Mouse (Mus musculus): ENCODE measurements at regions not wholly inside any gene's neighbourhood (a gene's known extent, or its start where the extent isn't known, plus 50 kb on each side); places are given as distances from the start of the nearest gene placed in this dataset.
A peak's percentile ranks its signal among the peaks of the same experiment; 100 is the strongest.

GRCm38 (mm10) chr7:69578958-69579810 lies 787.4 kb downstream of the Nr2f2 start:
- WGBS, result 11% methylated on average over 18 of the region's 18 CpGs
- ATAC-seq (ENCODE audit: low FRiP score) (peak; percentile 89), DNase-seq (ENCODE audit: low spot score, missing footprints) (peak; percentile 93)
- no peak overlapping the region for H3K4me3 ChIP-seq (ENCODE audit: low read depth, low read length)
- no peaks in the 10 kb centered on the region for H3K9me3 ChIP-seq (ENCODE audit: control insufficient read depth, low read length)
- H3K27ac ChIP-seq (ENCODE audit: low read depth, low read length), result peak overlapping the region; percentile 25; the same call in 1 of the 2 replicates
- peaks cover 9% of the 10 kb centered on the region; the same call in 1 of the 2 replicates for H3K27me3 ChIP-seq (ENCODE audit: control insufficient read depth, insufficient read depth, low read length)
- H3K4me1 ChIP-seq (ENCODE audit: control insufficient read depth, insufficient read depth, low read length), result peaks cover 19% of the 10 kb centered on the region
- H3K36me3 ChIP-seq (ENCODE audit: control insufficient read depth, insufficient read depth, low read length), result no peaks in the 10 kb centered on the region
- no peak overlapping the region for H3K9ac ChIP-seq (ENCODE audit: low read length)
- H3K4me2 ChIP-seq, result peak overlapping the region; percentile 24

DNA sequence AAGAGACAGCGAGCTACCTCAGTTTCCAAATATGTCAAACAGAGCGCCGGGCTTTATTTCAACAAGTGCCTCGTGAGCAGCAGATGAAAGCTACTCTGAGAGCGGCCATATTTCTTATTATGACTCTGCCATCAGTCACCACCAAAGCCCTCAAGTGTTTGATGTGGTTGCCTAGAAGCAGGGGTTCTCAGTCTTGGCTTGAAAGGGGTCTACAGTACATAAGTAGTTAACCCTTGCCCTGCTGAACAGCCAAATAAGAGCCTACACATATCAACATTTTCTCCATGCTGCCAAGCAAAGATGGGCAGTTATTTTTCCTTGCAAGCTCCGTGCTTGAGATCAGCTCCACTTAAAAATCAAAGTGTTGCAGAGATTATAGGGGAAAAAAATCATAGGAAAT lies 788.8 kb downstream of the Nr2f2 start:
- 76% methylated on average over 6 of the region's 6 CpGs for WGBS
- Histone ChIP-seq H3K9me3 (ENCODE audit: control insufficient read depth, low read length) (no peaks in the 10 kb centered on the region), H3K4me3 (ENCODE audit: low read depth, low read length) (no peak overlapping the region), H3K4me2 (no peak overlapping the region), H3K4me1 (ENCODE audit: control insufficient read depth, insufficient read depth, low read length) (peaks cover 17% of the 10 kb centered on the region), H3K27ac (ENCODE audit: low read depth, low read length) (no peak overlapping the region), H3K9ac (ENCODE audit: low read length) (no peak overlapping the region), H3K27me3 (ENCODE audit: control insufficient read depth, insufficient read depth, low read length) (peaks cover 9% of the 10 kb centered on the region; the same call in 1 of the 2 replicates), H3K36me3 (ENCODE audit: control insufficient read depth, insufficient read depth, low read length) (no peaks in the 10 kb centered on the region)
- DNase-seq (ENCODE audit: low spot score, missing footprints) (peak; percentile 84), ATAC-seq (ENCODE audit: low FRiP score) (no peak)

DNA sequence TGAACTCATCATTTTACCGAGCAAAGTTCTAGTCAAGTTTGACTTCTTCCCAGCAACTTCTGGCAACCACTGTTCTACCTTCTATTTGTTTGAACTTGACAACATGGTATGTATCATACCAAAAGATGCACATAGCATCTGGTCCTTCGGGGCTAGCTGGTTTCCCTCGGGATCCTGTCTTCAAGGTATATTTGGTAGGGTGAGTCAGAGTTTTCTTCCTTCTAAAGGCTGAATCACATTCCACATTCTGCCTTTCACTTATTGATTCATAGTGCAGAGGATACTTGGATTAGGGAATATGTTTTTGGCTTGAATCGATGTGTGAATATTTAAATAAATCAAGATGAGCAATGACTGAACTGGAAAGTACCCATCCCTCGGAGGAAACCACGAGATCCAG lies 789.9 kb downstream of the Nr2f2 start:
- Histone ChIP-seq H3K36me3 (ENCODE audit: control insufficient read depth, insufficient read depth, low read length) (no peaks in the 10 kb centered on the region), H3K4me2 (no peak overlapping the region), H3K9ac (ENCODE audit: low read length) (no peak overlapping the region), H3K27ac (ENCODE audit: low read depth, low read length) (no peak overlapping the region), H3K27me3 (ENCODE audit: control insufficient read depth, insufficient read depth, low read length) (peaks cover 9% of the 10 kb centered on the region; the same call in 1 of the 2 replicates), H3K4me1 (ENCODE audit: control insufficient read depth, insufficient read depth, low read length) (peaks cover 16% of the 10 kb centered on the region), H3K9me3 (ENCODE audit: control insufficient read depth, low read length) (no peaks in the 10 kb centered on the region), H3K4me3 (ENCODE audit: low read depth, low read length) (no peak overlapping the region)
- WGBS, result 91% methylated on average over 6 of the region's 6 CpGs
- DNase-seq (ENCODE audit: low spot score, missing footprints) (no peak), ATAC-seq (ENCODE audit: low FRiP score) (no peak)

GRCm38 (mm10) chr7:69573730-69574129 lies 792.8 kb downstream of the Nr2f2 start:
- no peak for ATAC-seq (ENCODE audit: low FRiP score)
- Histone ChIP-seq H3K4me3 (ENCODE audit: low read depth, low read length) (no peak overlapping the region), H3K36me3 (ENCODE audit: control insufficient read depth, insufficient read depth, low read length) (no peaks in the 10 kb centered on the region), H3K27ac (ENCODE audit: low read depth, low read length) (no peak overlapping the region), H3K9me3 (ENCODE audit: control insufficient read depth, low read length) (no peaks in the 10 kb centered on the region), H3K4me1 (ENCODE audit: control insufficient read depth, insufficient read depth, low read length) (0 out of 2 replicates have a peak, but pooled peaks cover 2% of the 10 kb centered on the region), H3K9ac (ENCODE audit: low read length) (no peak overlapping the region), H3K27me3 (ENCODE audit: control insufficient read depth, insufficient read depth, low read length) (peaks cover 7% of the 10 kb centered on the region; the same call in 1 of the 2 replicates), H3K4me2 (no peak overlapping the region)
- WGBS, result 81% methylated on average over 5 of the region's 5 CpGs
- DNase-seq (ENCODE audit: low spot score, missing footprints), result peak; percentile 69

- no peaks in the 10 kb centered on the region for H3K4me1 ChIP-seq (ENCODE audit: control insufficient read depth, insufficient read depth, low read length)
- H3K9ac ChIP-seq (ENCODE audit: low read length), result no peak overlapping the region
- DNase-seq (ENCODE audit: low spot score, missing footprints) (peak; percentile 69), ATAC-seq (ENCODE audit: low FRiP score) (0 out of 2 replicates have a peak, but pooled peaks have one; percentile 14)
- H3K27me3 ChIP-seq (ENCODE audit: control insufficient read depth, insufficient read depth, low read length), result peaks cover 7% of the 10 kb centered on the region; the same call in 1 of the 2 replicates
- 75% methylated on average over 7 of the region's 7 CpGs for WGBS
- H3K36me3 ChIP-seq (ENCODE audit: control insufficient read depth, insufficient read depth, low read length), result no peaks in the 10 kb centered on the region
- no peak overlapping the region for H3K4me3 ChIP-seq (ENCODE audit: low read depth, low read length)
- no peak overlapping the region for H3K4me2 ChIP-seq
- no peak overlapping the region for H3K27ac ChIP-seq (ENCODE audit: low read depth, low read length)
- H3K9me3 ChIP-seq (ENCODE audit: control insufficient read depth, low read length), result no peaks in the 10 kb centered on the region
Measured at GRCm38 (mm10) chr7:69572626-69573394, 793.7 kb downstream of the Nr2f2 start.

- H3K4me3 ChIP-seq (ENCODE audit: low read depth, low read length), result no peak overlapping the region
- H3K36me3 ChIP-seq (ENCODE audit: control insufficient read depth, insufficient read depth, low read length), result no peaks in the 10 kb centered on the region
- WGBS, result 88% methylated on average over 4 of the region's 4 CpGs
- no peak overlapping the region for H3K4me2 ChIP-seq
- no peak for ATAC-seq (ENCODE audit: low FRiP score)
- H3K9ac ChIP-seq (ENCODE audit: low read length), result no peak overlapping the region
- H3K27me3 ChIP-seq (ENCODE audit: control insufficient read depth, insufficient read depth, low read length), result no peaks in the 10 kb centered on the region
- no peak overlapping the region for H3K27ac ChIP-seq (ENCODE audit: low read depth, low read length)
- no peaks in the 10 kb centered on the region for H3K4me1 ChIP-seq (ENCODE audit: control insufficient read depth, insufficient read depth, low read length)
- no peaks in the 10 kb centered on the region for H3K9me3 ChIP-seq (ENCODE audit: control insufficient read depth, low read length)
- DNase-seq (ENCODE audit: low spot score, missing footprints), result peak; percentile 78
Measured at GRCm38 (mm10) chr7:69566949-69567348, 799.6 kb downstream of the Nr2f2 start.

GRCm38 (mm10) chr7:69564432-69564831 lies 802.1 kb downstream of the Nr2f2 start:
- WGBS, result 88% methylated on average over 2 of the region's 2 CpGs

GRCm38 (mm10) chr7:69554776-69555175 lies 805.7 kb upstream of the Arrdc4 start:
- no peak overlapping the region for H3K4me2 ChIP-seq
- WGBS, result 76% methylated on average over 8 of the region's 8 CpGs
- no peak overlapping the region for H3K27ac ChIP-seq (ENCODE audit: low read depth, low read length)
- H3K27me3 ChIP-seq (ENCODE audit: control insufficient read depth, insufficient read depth, low read length), result no peaks in the 10 kb centered on the region
- ATAC-seq (ENCODE audit: low FRiP score) (no peak), DNase-seq (ENCODE audit: low spot score, missing footprints) (peak; percentile 75)
- H3K9me3 ChIP-seq (ENCODE audit: control insufficient read depth, low read length), result no peaks in the 10 kb centered on the region
- H3K4me1 ChIP-seq (ENCODE audit: control insufficient read depth, insufficient read depth, low read length), result no peaks in the 10 kb centered on the region
- no peaks in the 10 kb centered on the region for H3K36me3 ChIP-seq (ENCODE audit: control insufficient read depth, insufficient read depth, low read length)
- H3K9ac ChIP-seq (ENCODE audit: low read length), result no peak overlapping the region
- no peak overlapping the region for H3K4me3 ChIP-seq (ENCODE audit: low read depth, low read length)

More at GRCm38 (mm10) chr7:69564432-69564831, 802.1 kb downstream of the Nr2f2 start:
- DNase-seq (ENCODE audit: low spot score, missing footprints) (no peak), ATAC-seq (ENCODE audit: low FRiP score) (no peak)
- H3K27me3 ChIP-seq (ENCODE audit: control insufficient read depth, insufficient read depth, low read length), result no peaks in the 10 kb centered on the region
- no peaks in the 10 kb centered on the region for H3K9me3 ChIP-seq (ENCODE audit: control insufficient read depth, low read length)
- H3K9ac ChIP-seq (ENCODE audit: low read length), result no peak overlapping the region
- H3K4me3 ChIP-seq (ENCODE audit: low read depth, low read length), result no peak overlapping the region
- no peaks in the 10 kb centered on the region for H3K4me1 ChIP-seq (ENCODE audit: control insufficient read depth, insufficient read depth, low read length)
- H3K4me2 ChIP-seq, result no peak overlapping the region
- no peaks in the 10 kb centered on the region for H3K36me3 ChIP-seq (ENCODE audit: control insufficient read depth, insufficient read depth, low read length)
- H3K27ac ChIP-seq (ENCODE audit: low read depth, low read length), result no peak overlapping the region

DNA sequence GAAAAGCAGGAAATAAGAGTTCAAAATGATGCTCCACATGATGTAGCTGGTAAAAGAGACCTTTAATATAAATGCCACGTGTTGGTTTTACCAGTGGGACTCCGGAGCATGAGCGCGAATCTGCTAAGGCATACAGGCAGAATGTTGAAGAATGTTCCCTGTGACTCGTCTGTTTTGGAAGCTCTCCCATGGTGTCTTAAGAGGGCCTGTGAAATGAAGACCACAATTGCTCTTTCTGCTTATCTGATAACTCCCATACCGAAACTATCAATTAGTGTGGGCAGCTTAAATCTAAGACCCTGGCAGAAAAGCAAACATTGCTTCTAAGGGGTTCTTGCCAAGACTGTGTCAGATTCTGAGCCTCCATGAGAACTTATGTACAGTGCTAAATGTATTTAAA lies 804.9 kb upstream of the Arrdc4 start:
- ATAC-seq (ENCODE audit: low FRiP score), result no peak
- H3K4me1 ChIP-seq (ENCODE audit: control insufficient read depth, insufficient read depth, low read length), result no peaks in the 10 kb centered on the region
- DNase-seq (ENCODE audit: low spot score, missing footprints), result no peak
- H3K9ac ChIP-seq (ENCODE audit: low read length), result no peak overlapping the region
- H3K27me3 ChIP-seq (ENCODE audit: control insufficient read depth, insufficient read depth, low read length), result no peaks in the 10 kb centered on the region
- no peaks in the 10 kb centered on the region for H3K9me3 ChIP-seq (ENCODE audit: control insufficient read depth, low read length)
- no peaks in the 10 kb centered on the region for H3K36me3 ChIP-seq (ENCODE audit: control insufficient read depth, insufficient read depth, low read length)
- H3K4me2 ChIP-seq, result no peak overlapping the region
- H3K27ac ChIP-seq (ENCODE audit: low read depth, low read length), result no peak overlapping the region
- no peak overlapping the region for H3K4me3 ChIP-seq (ENCODE audit: low read depth, low read length)
- 86% methylated on average over 6 of the region's 6 CpGs for WGBS
